Mouse (Mus musculus): ENCODE data around the gene Asb14. TPM values are rescaled to one million over a fixed set of nuclear protein-coding genes. Genes with fewer than 3 reads are reported as not detected.

Asb14 gene
- total and polyA plus RNA-seq, 2 experiments from 2014 or later = 0.38 TPM; not detected in 1

DNA sequence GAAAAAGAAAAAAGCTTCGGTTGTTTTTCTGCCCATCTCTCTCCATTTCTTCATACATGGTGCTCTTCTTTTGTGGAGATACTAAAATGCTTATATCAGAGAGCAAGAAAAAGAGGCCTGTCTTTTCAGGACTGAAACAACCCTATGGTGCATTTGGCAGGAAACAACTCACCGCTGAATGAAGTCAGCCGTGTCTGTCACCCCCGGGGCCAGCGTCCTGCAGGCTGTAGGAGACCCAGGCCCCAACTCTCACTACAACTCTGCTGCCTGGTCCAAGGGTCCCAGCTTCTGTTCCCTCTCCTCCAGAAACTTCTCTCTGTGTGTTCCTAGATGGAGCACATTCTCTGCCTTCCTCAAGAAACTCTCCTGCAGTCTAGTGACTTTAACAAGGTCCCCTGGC is 26.1 kb upstream of the Asb14 start:
- no peak overlapping the region for H3K4me3 ChIP-seq (ENCODE audit: low read depth, low read length)
- H3K27me3 ChIP-seq (ENCODE audit: insufficient read depth, low read length) = no peaks in the 10 kb centered on the region
- H3K9ac ChIP-seq (replicated peaks; ENCODE audit: low read length, poor library complexity, severe bottlenecking) = no peak overlapping the region
- DNase-seq (ENCODE audit: low spot score) (no peak), ATAC-seq (ENCODE audit: low FRiP score) (no peak)
- H3K4me2 ChIP-seq (ENCODE audit: low read depth, low read length, poor library complexity, severe bottlenecking) = no peak overlapping the region
- no peaks in the 10 kb centered on the region for H3K4me1 ChIP-seq (ENCODE audit: insufficient read depth, low read length)
- WGBS = 87% methylated on average over 5 of the region's 5 CpGs
- H3K36me3 ChIP-seq (ENCODE audit: insufficient read depth, low read length) = no peaks in the 10 kb centered on the region
- no peak for TF ChIP-seq CTCF (IDR thresholded peaks at IDR 0.05)
- H3K9me3 ChIP-seq (ENCODE audit: low read length) = no peaks in the 10 kb centered on the region
- H3K27ac ChIP-seq (ENCODE audit: low read depth, low read length) = no peak overlapping the region

- DNase-seq (ENCODE audit: low spot score) (no peak), ATAC-seq (ENCODE audit: low FRiP score) (no peak)
- Histone ChIP-seq H3K36me3 (ENCODE audit: insufficient read depth, low read length) (no peaks in the 10 kb centered on the region), H3K4me2 (ENCODE audit: low read depth, low read length, poor library complexity, severe bottlenecking) (no peak overlapping the region), H3K4me3 (ENCODE audit: low read depth, low read length) (no peak overlapping the region), H3K27ac (ENCODE audit: low read depth, low read length) (no peak overlapping the region), H3K27me3 (ENCODE audit: insufficient read depth, low read length) (no peaks in the 10 kb centered on the region), H3K9ac (replicated peaks; ENCODE audit: low read length, poor library complexity, severe bottlenecking) (no peak overlapping the region), H3K4me1 (ENCODE audit: insufficient read depth, low read length) (no peaks in the 10 kb centered on the region), H3K9me3 (ENCODE audit: low read length) (no peaks in the 10 kb centered on the region)
- 80% methylated on average over 4 of the region's 4 CpGs for WGBS
- TF ChIP-seq CTCF (IDR thresholded peaks at IDR 0.05) = no peak
Observed at GRCm38 (mm10) chr14:26878756-26879155, 15.6 kb upstream of the Asb14 start.

GRCm38 (mm10) chr14:26879976-26880375 is 14.4 kb upstream of the Asb14 start:
- Histone ChIP-seq H3K9me3 (ENCODE audit: low read length) (no peaks in the 10 kb centered on the region), H3K4me3 (ENCODE audit: low read depth, low read length) (no peak overlapping the region), H3K27ac (ENCODE audit: low read depth, low read length) (no peak overlapping the region), H3K9ac (replicated peaks; ENCODE audit: low read length, poor library complexity, severe bottlenecking) (no peak overlapping the region), H3K36me3 (ENCODE audit: insufficient read depth, low read length) (no peaks in the 10 kb centered on the region), H3K27me3 (ENCODE audit: insufficient read depth, low read length) (no peaks in the 10 kb centered on the region), H3K4me2 (ENCODE audit: low read depth, low read length, poor library complexity, severe bottlenecking) (no peak overlapping the region), H3K4me1 (ENCODE audit: insufficient read depth, low read length) (no peaks in the 10 kb centered on the region)
- no peak for ATAC-seq (ENCODE audit: low FRiP score)
- DNase-seq (ENCODE audit: low spot score) = no peak
- 71% methylated on average over 2 of the region's 2 CpGs for WGBS
- no peak for TF ChIP-seq CTCF (IDR thresholded peaks at IDR 0.05)

DNA sequence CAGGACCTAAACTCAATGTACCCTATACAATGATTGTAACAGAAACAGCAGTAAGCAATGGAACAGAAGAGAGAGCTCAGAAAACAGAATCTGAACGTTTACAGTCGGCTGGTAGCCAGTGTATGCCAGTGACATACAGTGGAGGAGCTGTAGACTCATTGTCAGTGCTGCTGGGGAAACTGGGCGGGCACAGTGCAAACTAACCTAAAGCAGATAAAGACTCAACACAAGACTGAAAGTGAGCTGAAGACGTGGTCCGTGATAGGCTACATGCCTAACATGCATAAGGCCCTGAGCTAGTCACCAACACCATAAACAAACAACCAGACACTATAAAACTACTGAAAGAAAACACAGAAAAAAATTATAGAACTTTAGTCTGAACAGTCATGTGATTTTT is 12.7 kb upstream of the Asb14 start:
- no peaks in the 10 kb centered on the region for H3K27me3 ChIP-seq (ENCODE audit: insufficient read depth, low read length)
- H3K4me2 ChIP-seq (ENCODE audit: low read depth, low read length, poor library complexity, severe bottlenecking) = no peak overlapping the region
- H3K9ac ChIP-seq (replicated peaks; ENCODE audit: low read length, poor library complexity, severe bottlenecking) = no peak overlapping the region
- H3K4me3 ChIP-seq (ENCODE audit: low read depth, low read length) = no peak overlapping the region
- H3K4me1 ChIP-seq (ENCODE audit: insufficient read depth, low read length) = no peaks in the 10 kb centered on the region
- H3K9me3 ChIP-seq (ENCODE audit: low read length) = no peaks in the 10 kb centered on the region
- H3K36me3 ChIP-seq (ENCODE audit: insufficient read depth, low read length) = no peaks in the 10 kb centered on the region
- no peak for DNase-seq (ENCODE audit: low spot score)
- H3K27ac ChIP-seq (ENCODE audit: low read depth, low read length) = no peak overlapping the region
- WGBS = 90% methylated on average over 5 of the region's 5 CpGs
- no peak for ATAC-seq (ENCODE audit: low FRiP score)
- no peak for TF ChIP-seq CTCF (IDR thresholded peaks at IDR 0.05)

- H3K36me3 ChIP-seq (ENCODE audit: insufficient read depth, low read length) = no peaks in the 10 kb centered on the region
- ATAC-seq (ENCODE audit: low FRiP score) (no peak), DNase-seq (ENCODE audit: low spot score) (no peak)
- H3K4me3 ChIP-seq (ENCODE audit: low read depth, low read length) = no peak overlapping the region
- H3K27me3 ChIP-seq (ENCODE audit: insufficient read depth, low read length) = no peaks in the 10 kb centered on the region
- no peak overlapping the region for H3K9ac ChIP-seq (replicated peaks; ENCODE audit: low read length, poor library complexity, severe bottlenecking)
- no peaks in the 10 kb centered on the region for H3K4me1 ChIP-seq (ENCODE audit: insufficient read depth, low read length)
- no peak for TF ChIP-seq CTCF (IDR thresholded peaks at IDR 0.05)
- H3K4me2 ChIP-seq (ENCODE audit: low read depth, low read length, poor library complexity, severe bottlenecking) = no peak overlapping the region
- no peak overlapping the region for H3K27ac ChIP-seq (ENCODE audit: low read depth, low read length)
- 53% methylated on average over 3 of the region's 3 CpGs for WGBS
- no peaks in the 10 kb centered on the region for H3K9me3 ChIP-seq (ENCODE audit: low read length)
Observed at GRCm38 (mm10) chr14:26887244-26887643, 7.1 kb upstream of the Asb14 start.

GRCm38 (mm10) chr14:26890777-26891176 is 3.6 kb upstream of the Asb14 start:
- Histone ChIP-seq H3K4me3 (ENCODE audit: low read depth, low read length) (no peak overlapping the region), H3K9me3 (ENCODE audit: low read length) (no peaks in the 10 kb centered on the region), H3K27ac (ENCODE audit: low read depth, low read length) (no peak overlapping the region), H3K4me2 (ENCODE audit: low read depth, low read length, poor library complexity, severe bottlenecking) (no peak overlapping the region), H3K36me3 (ENCODE audit: insufficient read depth, low read length) (no peaks in the 10 kb centered on the region), H3K27me3 (ENCODE audit: insufficient read depth, low read length) (no peaks in the 10 kb centered on the region), H3K9ac (replicated peaks; ENCODE audit: low read length, poor library complexity, severe bottlenecking) (no peak overlapping the region), H3K4me1 (ENCODE audit: insufficient read depth, low read length) (no peaks in the 10 kb centered on the region)
- TF ChIP-seq CTCF (IDR thresholded peaks at IDR 0.05) = no peak
- DNase-seq (ENCODE audit: low spot score) = no peak
- WGBS = 90% methylated on average over 3 of the region's 3 CpGs
- no peak for ATAC-seq (ENCODE audit: low FRiP score)
